Mouse (Mus musculus): ENCODE results near the gene 1700123K08Rik.

DNA sequence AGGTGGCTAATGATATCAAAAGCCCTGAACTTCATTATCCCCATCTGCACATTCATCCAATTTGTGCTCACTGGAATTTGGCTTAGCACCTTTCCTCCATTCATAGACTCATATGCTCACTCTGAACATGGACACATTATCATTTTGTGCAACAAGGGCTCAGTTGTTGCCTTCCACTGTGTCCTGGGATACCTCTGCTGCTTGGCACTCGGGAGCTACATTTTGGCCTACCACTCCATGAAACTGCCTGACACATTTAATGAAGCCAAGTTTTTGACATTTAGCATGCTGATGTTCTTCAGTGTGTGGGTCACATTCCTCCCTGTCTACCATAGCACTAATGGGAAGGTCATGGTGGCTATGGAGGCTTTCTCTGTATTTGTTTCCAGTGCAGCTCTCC is 32.0 kb downstream of the 1700123K08Rik start:
- no peak for TF ChIP-seq POLR2A (IDR thresholded peaks at IDR 0.05; ENCODE audit: borderline replicate concordance, extremely low read depth, insufficient read depth, insufficient read length, poor library complexity, severe bottlenecking)
- no peak for TF ChIP-seq CTCF (IDR thresholded peaks at IDR 0.05; ENCODE audit: borderline replicate concordance, extremely low read depth, insufficient read depth, insufficient read length)
